Mouse (Mus musculus) heart, postnatal 10 days (tissue): Measurements from ENCODE around the gene Zmym6. TPM values are rescaled to one million over a fixed set of nuclear protein-coding genes. Genes with fewer than 3 reads are reported as not detected.
"Not testable (repeated sequence)": the region's sequence is repeated elsewhere in the genome, so short reads cannot be mapped to it uniquely, and the experiment has no call there.

ENCODE experiments used
- DNase-seq, 2 experiments: peaks; one replicate each; pipeline ENCODE4 v3.0.0; 2021
- intact Hi-C: fragments of 180-260 bp; cut with DNase I; formaldehyde crosslinking; loops from one replicate; pipeline ENCODE4 v1.15.1; 2025
- total RNA-seq, 2 experiments: library from RNA; stranded (reverse); gene quantifications; 2 replicates each; pipeline ENCODE4 v1.2.3; 2021

Zmym6 gene
- total RNA-seq, result 1 to 10 TPM; 8.6 to 9.0 TPM

DNA sequence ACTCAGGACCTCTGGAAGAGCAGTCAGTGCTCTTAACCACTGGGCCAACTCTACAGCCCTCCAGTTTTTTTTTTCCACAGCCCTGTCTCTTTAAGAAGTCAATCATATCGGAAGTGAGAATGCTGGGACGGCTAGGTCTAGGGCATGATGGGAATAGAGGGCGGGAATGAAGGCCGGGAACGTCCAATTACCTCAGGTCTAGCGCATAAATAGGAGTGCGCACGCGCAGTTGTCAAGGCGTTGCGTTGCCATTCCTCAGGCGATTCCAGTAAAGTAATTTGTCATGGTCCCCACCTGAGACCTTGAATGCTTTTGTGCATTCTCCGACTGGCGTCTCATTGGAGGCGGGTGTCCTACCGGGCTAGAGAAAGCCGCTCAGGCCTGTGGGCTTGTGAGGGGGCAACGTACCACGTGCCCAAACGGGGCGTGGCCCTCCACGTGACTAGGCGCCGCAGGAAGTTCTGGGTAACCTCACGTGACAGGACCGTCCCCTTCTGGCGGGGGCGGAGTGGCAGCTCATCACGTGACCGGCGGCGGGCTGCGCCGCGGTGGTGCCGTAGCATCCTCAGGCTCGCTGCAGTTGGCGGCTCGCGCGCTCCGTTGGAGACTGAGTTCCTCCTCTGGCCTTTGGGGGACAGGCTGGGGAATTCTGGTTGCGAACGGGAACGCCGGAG is at the start of gene Zmym6:
Gene Zmym6 (plus strand): TSS at position 509 of the 674 bp plus-strand sequence.
- peak; percentile 95 to 96 for DNase-seq
- intact Hi-C loops, result loop anchor here (10.0 kb wide), 2 partner anchors 168 to 238 kb away; partner anchors contain the start of genes Gja4 and Smim12

DNA sequence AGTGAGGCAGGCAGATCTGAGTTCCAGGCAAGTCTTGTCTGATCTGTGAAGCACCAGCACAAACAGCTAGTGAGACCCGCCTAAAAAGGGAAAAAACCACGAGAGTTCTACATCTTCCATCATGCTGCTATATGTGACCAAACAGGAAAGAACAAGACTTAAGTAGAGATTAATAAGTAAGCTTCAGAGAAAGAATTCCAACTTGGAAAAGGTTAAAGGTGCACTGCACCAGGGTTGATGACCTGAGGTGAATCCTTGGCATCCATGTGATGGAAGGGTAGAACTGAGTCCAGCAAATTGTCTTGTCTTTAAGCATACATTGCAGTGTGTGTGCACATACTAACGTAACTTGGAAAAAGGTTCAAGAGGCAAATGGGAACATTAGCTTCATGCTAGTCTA is 40.0 kb upstream of the Zmym6 start:
- no peak for DNase-seq
- intact Hi-C loops, result no loop called here

DNA sequence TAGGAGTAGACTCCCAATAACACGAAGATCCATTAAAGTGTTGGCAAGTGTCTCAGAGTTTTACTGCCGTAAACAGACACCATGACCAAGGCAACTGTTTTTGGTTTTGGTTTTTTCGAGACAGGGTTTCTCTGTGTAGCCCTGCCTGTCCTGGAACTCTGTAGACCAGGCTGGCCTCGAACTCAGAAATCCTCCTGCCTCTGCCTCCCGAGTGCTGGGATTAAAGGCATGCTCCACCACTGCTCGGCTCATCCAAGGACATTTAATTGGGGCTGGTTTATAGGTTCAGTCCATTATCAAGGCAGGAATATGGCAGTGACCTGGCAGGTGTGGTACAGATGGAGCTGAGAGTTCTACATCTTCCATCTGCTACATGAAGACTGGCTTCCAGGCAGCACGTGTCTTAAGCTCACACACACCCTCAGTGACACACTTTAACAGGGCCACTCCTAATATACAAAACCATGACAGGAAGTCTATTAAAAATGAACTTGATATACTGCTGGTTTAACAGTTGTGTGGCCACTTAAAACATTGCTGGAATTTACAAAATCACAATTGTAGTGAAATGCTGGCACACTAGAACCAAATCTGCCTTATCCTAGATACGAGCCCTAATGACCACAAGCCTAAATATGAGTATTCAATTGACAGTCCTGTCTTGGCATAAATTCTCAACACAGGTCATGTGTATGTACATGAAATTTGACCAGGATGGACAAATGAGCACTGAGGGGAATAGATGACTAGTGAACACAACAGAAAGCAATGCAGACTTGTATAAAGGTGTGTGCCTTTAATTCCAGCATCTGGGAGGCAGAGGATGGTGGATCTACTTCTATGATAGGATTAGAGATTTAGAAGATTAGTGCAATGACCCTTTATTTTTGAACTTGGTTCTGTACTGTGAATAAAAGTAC is 39.0 kb upstream of the Zmym6 start:
- no peak for DNase-seq
- intact Hi-C loops, result no loop called here

GRCm38 (mm10) chr4:127038828-127039349 is 38.3 kb upstream of the Zmym6 start:
- DNase-seq, result no peak
- intact Hi-C loops, result no loop called here

- intact Hi-C loops, result loop anchor here (10.0 kb wide), 1 partner anchor 285 kb away; no protein-coding TSS in a partner anchor
- no peak for DNase-seq
Observed at GRCm38 (mm10) chr4:127039871-127040483, 37.2 kb upstream of the Zmym6 start.

DNA sequence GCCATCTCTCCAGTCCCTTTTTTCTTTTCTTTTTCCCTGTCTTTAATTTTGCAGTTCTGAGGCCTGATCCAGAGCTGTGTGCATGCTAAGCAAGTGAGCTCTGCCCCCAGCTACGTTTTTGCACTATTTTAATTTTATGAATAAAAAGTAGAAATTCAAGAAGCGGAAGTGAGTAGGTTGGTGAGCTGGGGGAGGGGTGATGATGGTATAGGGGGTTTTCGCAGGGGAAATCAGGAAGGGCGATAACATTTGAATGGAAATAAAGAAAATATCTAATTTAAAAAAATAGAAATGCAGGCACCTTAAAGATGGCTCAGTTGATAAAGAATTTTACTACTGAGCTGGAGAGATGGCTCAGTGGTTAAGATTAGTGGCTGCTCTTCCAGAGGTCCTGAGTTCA is 33.6 kb upstream of the Zmym6 start:
- intact Hi-C loops, result loop anchor here (10.0 kb wide), 1 partner anchor 281 kb away; no protein-coding TSS in a partner anchor
- DNase-seq, result no peak

GRCm38 (mm10) chr4:127051121-127051520 is 26.1 kb upstream of the Zmym6 start:
- intact Hi-C loops, result no loop called here

GRCm38 (mm10) chr4:127053071-127053470 is 24.1 kb upstream of the Zmym6 start:
- intact Hi-C loops, result no loop called here
- DNase-seq, result no peak

More at GRCm38 (mm10) chr4:127051121-127051520, 26.1 kb upstream of the Zmym6 start:
- no peak for DNase-seq

- intact Hi-C loops, result no loop called here
- DNase-seq, result no peak
Observed at GRCm38 (mm10) chr4:127054522-127055198, 22.5 kb upstream of the Zmym6 start.

GRCm38 (mm10) chr4:127060585-127061290 is 16.4 kb upstream of the Zmym6 start, which contains the start of gene Zmym1:
TSS of gene Zmym1 (minus strand) at chr4:127061152.
- DNase-seq, result peak; percentile 92 to 94
- intact Hi-C loops, result no loop called here

DNA sequence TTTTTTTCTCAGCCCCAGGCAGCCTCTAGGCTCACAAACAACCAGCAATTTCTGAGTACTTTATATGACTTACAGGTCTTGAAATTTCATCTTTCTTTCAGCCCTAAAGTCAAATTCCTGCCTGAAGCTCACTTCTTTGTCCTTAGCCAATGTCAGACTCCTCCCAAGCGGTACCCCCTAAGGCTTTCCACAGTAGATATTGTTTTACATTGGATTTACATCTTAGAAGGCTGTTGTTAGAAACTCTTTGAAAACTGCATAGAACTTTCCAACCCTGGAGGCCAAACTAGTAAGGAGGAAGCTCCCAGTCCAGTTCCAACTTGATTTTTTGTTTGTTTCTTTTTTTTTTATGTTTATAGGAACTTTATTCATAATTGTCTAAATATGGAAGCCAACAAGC is 13.1 kb upstream of the Zmym6 start:
- DNase-seq, result no peak
- intact Hi-C loops, result no loop called here

- DNase-seq, result no peak
- intact Hi-C loops, result loop anchor here (10.0 kb wide), 2 partner anchors 170 to 240 kb away; partner anchors contain the start of genes Gja4 and Smim12
Observed at GRCm38 (mm10) chr4:127074915-127075314, 2.3 kb upstream of the Zmym6 start.

DNA sequence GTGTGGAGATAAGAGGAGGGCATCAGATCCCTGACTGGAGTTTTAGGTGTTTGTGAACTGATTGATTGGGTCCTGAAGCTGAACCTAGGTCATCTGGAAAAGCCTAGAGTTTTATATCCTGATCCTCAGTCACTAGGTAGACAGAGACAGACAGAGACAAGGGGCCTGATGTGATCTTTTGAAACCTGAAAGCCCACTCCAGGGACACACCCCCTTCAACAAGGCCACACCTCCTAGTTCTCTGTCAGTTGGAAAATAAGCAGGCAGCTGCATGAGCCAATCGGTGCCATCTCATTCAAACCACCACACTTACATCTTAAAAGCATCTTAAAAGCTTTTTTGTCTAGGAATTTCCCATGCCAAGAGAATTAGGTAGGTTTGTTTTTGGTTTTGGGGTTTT is 3.6 kb downstream of the Zmym6 start:
- DNase-seq, result no peak
- intact Hi-C loops, result no loop called here

DNA sequence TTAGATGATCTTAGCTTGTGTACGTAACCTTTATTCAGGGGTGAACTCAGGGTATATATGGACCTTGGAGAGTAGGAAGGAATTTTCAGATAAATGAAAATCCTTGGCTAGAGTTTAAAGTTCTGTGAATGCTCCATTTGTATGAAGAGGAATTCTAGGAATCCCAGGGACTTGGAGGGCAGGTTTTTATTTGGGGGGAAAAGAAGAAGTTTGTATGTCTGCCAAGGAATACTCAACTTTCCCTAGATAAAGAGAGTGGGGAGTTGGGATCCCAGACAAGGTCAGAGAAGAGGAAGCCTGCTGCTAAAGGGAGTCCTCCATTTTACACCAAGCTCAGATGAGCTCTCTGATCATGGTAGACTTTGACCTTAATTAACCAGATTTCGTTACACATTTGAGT is 5.9 kb downstream of the Zmym6 start:
- DNase-seq, result no peak
- intact Hi-C loops, result no loop called here

DNA sequence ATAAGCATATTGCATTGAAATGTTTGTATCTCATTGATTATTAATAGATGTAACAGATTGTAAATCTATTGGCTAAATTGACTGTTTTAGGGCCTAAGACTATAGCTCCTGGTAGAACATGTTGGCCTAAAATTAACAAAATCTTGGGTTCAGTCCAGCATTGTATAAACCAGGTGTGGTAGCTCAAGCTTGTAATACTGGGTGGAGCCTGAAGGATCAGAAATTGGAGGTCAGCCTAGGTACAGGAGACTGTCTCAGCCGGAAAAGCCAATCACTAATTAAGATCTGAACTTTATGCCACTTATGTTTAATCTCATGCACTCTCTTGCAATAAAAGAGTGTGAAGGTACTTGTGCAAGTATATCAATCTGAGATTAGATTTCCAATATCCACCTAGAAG is 8.6 kb downstream of the Zmym6 start:
- intact Hi-C loops, result no loop called here
- DNase-seq, result no peak

GRCm38 (mm10) chr4:127091188-127091587 is 14.0 kb downstream of the Zmym6 start:
- intact Hi-C loops, result no loop called here
- no peak for DNase-seq

DNA sequence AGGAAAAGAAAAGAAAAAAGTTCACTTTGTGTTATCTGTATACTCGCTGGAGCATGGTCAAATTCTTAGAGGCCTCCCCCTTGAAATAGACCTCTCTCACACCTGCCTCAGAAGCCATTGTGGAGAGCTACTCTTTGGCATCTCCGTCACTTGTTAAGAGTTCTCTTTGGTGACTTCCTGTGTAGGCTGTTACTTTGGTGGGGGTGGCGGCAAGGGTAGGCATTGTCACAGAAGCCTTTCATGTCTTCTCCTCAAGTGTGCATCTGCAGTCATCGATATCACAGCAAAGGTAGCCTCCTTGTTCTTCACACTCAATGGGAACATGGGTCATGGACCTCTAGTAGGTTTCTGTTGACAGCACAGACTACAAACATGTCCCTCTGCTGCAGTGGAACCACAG is 17.9 kb downstream of the Zmym6 start:
- intact Hi-C loops, result no loop called here

GRCm38 (mm10) chr4:127099552-127099951 is 22.4 kb downstream of the Zmym6 start:
- intact Hi-C loops, DNase-seq: not testable (repeated sequence)

More for the DNA sequence above, 17.9 kb downstream of the Zmym6 start:
- no peak for DNase-seq

DNA sequence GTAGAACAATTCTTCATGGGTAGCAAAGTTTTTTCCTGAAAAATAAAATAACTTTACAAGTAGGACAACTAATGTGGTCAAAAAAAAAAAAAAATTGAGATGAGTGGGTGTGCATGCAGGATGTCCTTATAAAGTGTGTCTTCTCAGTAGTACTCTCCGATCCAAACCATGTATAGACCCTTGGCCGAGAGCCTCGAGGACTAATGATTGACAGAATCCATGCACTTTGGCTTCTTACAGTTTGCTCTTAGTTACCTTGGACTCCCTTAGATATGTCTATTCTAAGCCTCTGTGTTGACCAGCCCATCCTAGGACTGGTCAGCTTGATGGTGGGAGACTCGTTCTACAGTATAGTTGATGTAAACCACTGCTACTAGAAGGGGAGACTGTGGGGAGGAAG is 30.4 kb downstream of the Zmym6 start:
- intact Hi-C loops, result no loop called here
- DNase-seq, result no peak

DNA sequence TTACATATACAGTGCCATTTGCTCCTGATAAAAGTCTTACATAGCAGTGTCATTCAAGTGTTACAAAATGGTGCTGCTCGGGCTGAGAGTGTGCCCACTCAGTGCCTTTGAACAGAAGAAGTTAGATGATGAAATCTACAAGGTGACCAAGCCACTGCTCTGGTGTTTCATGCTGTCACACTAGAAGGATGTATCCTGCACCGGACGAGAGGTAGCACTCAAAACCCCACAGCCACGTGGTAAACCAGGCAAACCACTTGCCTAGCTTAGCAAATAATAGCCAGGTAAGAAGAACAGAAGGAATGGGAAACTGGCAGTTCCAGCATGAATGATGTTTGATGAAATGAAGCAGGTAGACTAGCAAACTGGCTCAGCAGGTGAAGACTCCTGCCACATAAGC is 33.4 kb downstream of the Zmym6 start:
- intact Hi-C loops, result no loop called here
- no peak for DNase-seq
